Mouse (Mus musculus) thymus, adult 18-20 months (tissue): ENCODE measurements around the gene Lfng.
A peak's percentile ranks its signal among the peaks of the same experiment; 100 is the strongest.

ENCODE experiments used
- DNase-seq, 2 experiments: peaks; one replicate each; pipeline ENCODE4 v3.0.0; 2022; ENCODE audit warnings: mixed read lengths in 2 of 2

Lfng gene

GRCm38 (mm10) chr5:140644263-140644662 lies 37.1 kb downstream of the Lfng start:
- DNase-seq = no peak

- no peak for DNase-seq
Observed at GRCm38 (mm10) chr5:140644702-140645201, 37.6 kb downstream of the Lfng start.

GRCm38 (mm10) chr5:140645454-140645853 lies 38.3 kb downstream of the Lfng start:
- DNase-seq = no peak

- no peak for DNase-seq
Observed at GRCm38 (mm10) chr5:140646171-140646570, 39.1 kb downstream of the Lfng start.

GRCm38 (mm10) chr5:140647031-140647760 lies 40.1 kb downstream of the Lfng start:
- DNase-seq = no peak

GRCm38 (mm10) chr5:140647821-140648518 lies 40.9 kb downstream of the Lfng start:
- peak; percentile 36 to 63 for DNase-seq

- no peak for DNase-seq
Observed at GRCm38 (mm10) chr5:140648519-140649100, 41.5 kb downstream of the Lfng start, which contains the start of gene Ttyh3. TSS of gene Ttyh3 (minus strand) at chr5:140649031.

GRCm38 (mm10) chr5:140649101-140649667 lies 42.1 kb downstream of the Lfng start:
- peak; percentile 95 to 96 for DNase-seq

- DNase-seq = no peak
Observed at GRCm38 (mm10) chr5:140649881-140650414, 42.8 kb downstream of the Lfng start.

- no peak for DNase-seq
Observed at GRCm38 (mm10) chr5:140651231-140651630, 44.1 kb downstream of the Lfng start.

- no peak for DNase-seq
Observed at GRCm38 (mm10) chr5:140652587-140652986, 45.5 kb downstream of the Lfng start.

- no peak for DNase-seq
Observed at GRCm38 (mm10) chr5:140654096-140654845, 47.2 kb downstream of the Lfng start.

- DNase-seq = no peak
Observed at GRCm38 (mm10) chr5:140659607-140660272, 52.6 kb downstream of the Lfng start.

- no peak for DNase-seq
Observed at GRCm38 (mm10) chr5:140660398-140660797, 53.3 kb downstream of the Lfng start.

GRCm38 (mm10) chr5:140661427-140661826 lies 54.3 kb downstream of the Lfng start:
- no peak for DNase-seq

GRCm38 (mm10) chr5:140661875-140662643 lies 54.9 kb downstream of the Lfng start:
- no peak for DNase-seq

- no peak for DNase-seq
Observed at GRCm38 (mm10) chr5:140662741-140663592, 55.8 kb downstream of the Lfng start.

GRCm38 (mm10) chr5:140663621-140664180 lies 56.6 kb downstream of the Lfng start:
- peak in 1 of 2 experiments; percentile 54 for DNase-seq
